Mouse (Mus musculus) kidney, adult 2 months (tissue): ENCODE measurements at regions not wholly inside any gene's neighbourhood (a gene's known extent, or its start where the extent isn't known, plus 50 kb on each side); places are given as distances from the start of the nearest gene placed in this dataset.

Experiments used
- CTCF ChIP-seq: fragments of 200-500 bp; conservative IDR thresholded peaks from 2 replicates; pipeline ENCODE4 v1.5.1; 2011; ENCODE audit warnings: low read depth, mild to moderate bottlenecking, control low read depth, low read length, moderate library complexity, mixed read lengths; ENCODE audit not compliant: insufficient read depth, insufficient read length
- POLR2A ChIP-seq: fragments of 200-500 bp; IDR thresholded peaks from one replicate; pipeline ENCODE4 v1.6.1; 2011; ENCODE audit warnings: low read depth, low read length, control low read depth

GRCm38 (mm10) chr2:148344193-148344592 lies 51.0 kb upstream of the Sstr4 start:
- no peak for TF ChIP-seq POLR2A
- no peak for TF ChIP-seq CTCF
